Comparison of ENCODE assay signal across 19 mouse cellular contexts in genomic region chr1:60610631-60611030, GRCm38 (mm10). TPM values are rescaled to one million over a fixed set of nuclear protein-coding genes. Genes with fewer than 3 reads are reported as not detected.
DNase-seq lines count a peak whose midpoint lies in the region; ATAC-seq lines count a peak whose summit lies in the region.
"Had no signal": no experiment of that assay in that cellular context is flagged by ENCODE, and none has a peak within 500 bp of the region (broad histone marks: within the 10 kb centered on the region; RNA-seq: fewer than 3 reads in every experiment).

No protein-coding gene starts in this region.

- DNase-seq in heart, adult 18-20 months = peak; percentile 25 to 30
- no peak for DNase-seq in heart, adult 8-10 months (ENCODE audit: low spot score)
- no peak for DNase-seq in heart, adult 9 months (ENCODE audit: low spot score in 2 of 2)
- no peak for DNase-seq in midbrain, embryonic 11.5 days (ENCODE audit: low spot score, missing footprints)
- DNase-seq: adrenal gland, postnatal 14 days; cerebellum, adult 11-12 months; cerebellum, adult 9-10 months; cerebellum, postnatal 25 days; gastrocnemius, postnatal 25 days; kidney, adult 2 months had no signal

- H3K9me3 ChIP-seq in heart, embryonic 12.5 days (replicated peaks) = peaks cover 5% of the 10 kb centered on the region; the same call in 1 of the 2 replicates
- no peaks in the 10 kb centered on the region for H3K9me3 ChIP-seq in heart, embryonic 15.5 days (replicated peaks)
- 0 out of 2 replicates have a peak, but pooled peaks cover 3% of the 10 kb centered on the region for H3K9me3 ChIP-seq in midbrain, embryonic 11.5 days (ENCODE audit: control insufficient read depth, low read length)
- H3K9me3 ChIP-seq: embryonic facial prominence, embryonic 12.5 days; forebrain, embryonic 15.5 days; hindbrain, embryonic 15.5 days had no signal

- H3K27me3 ChIP-seq in heart, embryonic 12.5 days (replicated peaks) = no peaks in the 10 kb centered on the region
- no peaks in the 10 kb centered on the region for H3K27me3 ChIP-seq in heart, embryonic 15.5 days
- no peaks in the 10 kb centered on the region for H3K27me3 ChIP-seq in midbrain, embryonic 11.5 days (ENCODE audit: control insufficient read depth, insufficient read depth, low read length)
- H3K27me3 ChIP-seq: CH12.LX; embryonic facial prominence, embryonic 12.5 days; forebrain, embryonic 15.5 days; hindbrain, embryonic 15.5 days; Patski had no signal

- no peak for ATAC-seq in heart, embryonic 12.5 days (ENCODE audit: insufficient number of reproducible peaks, low FRiP score)
- ATAC-seq in heart, embryonic 15.5 days (replicated peaks; ENCODE audit: insufficient number of reproducible peaks, insufficient read depth, low FRiP score, low read depth) = no peak
- ATAC-seq in midbrain, embryonic 11.5 days (ENCODE audit: low FRiP score) = no peak
- ATAC-seq: activated CD4-positive, CD25-positive, alpha-beta regulatory T cell, adult 4 months; forebrain, embryonic 15.5 days; intestine, embryonic 16.5 days; Patski had no signal

- H3K27ac ChIP-seq in heart, embryonic 12.5 days (ENCODE audit: poor library complexity, severe bottlenecking) = peak overlapping the region; percentile 6; the same call in 1 of the 2 replicates
- peak overlapping the region; percentile 83 for H3K27ac ChIP-seq in heart, embryonic 15.5 days
- H3K27ac ChIP-seq in midbrain, embryonic 11.5 days (ENCODE audit: low read depth, low read length) = no peak overlapping the region
- H3K27ac ChIP-seq: embryonic facial prominence, embryonic 12.5 days; forebrain, embryonic 15.5 days; hindbrain, embryonic 15.5 days had no signal

- H3K9ac ChIP-seq in heart, embryonic 12.5 days = no peak overlapping the region
- H3K9ac ChIP-seq in heart, embryonic 15.5 days = no peak overlapping the region; the same call in 1 of the 2 replicates
- no peak overlapping the region for H3K9ac ChIP-seq in midbrain, embryonic 11.5 days (ENCODE audit: low read length)
- H3K9ac ChIP-seq: embryonic facial prominence, embryonic 12.5 days; forebrain, embryonic 15.5 days; hindbrain, embryonic 15.5 days had no signal

- no peaks in the 10 kb centered on the region for H3K36me3 ChIP-seq in heart, embryonic 12.5 days
- H3K36me3 ChIP-seq in heart, embryonic 15.5 days = no peaks in the 10 kb centered on the region
- no peaks in the 10 kb centered on the region for H3K36me3 ChIP-seq in midbrain, embryonic 11.5 days (ENCODE audit: control insufficient read depth, insufficient read depth, low read length)
- H3K36me3 ChIP-seq: embryonic facial prominence, embryonic 12.5 days; forebrain, embryonic 15.5 days; hindbrain, embryonic 15.5 days had no signal

- no peak overlapping the region for H3K4me2 ChIP-seq in heart, embryonic 12.5 days
- H3K4me2 ChIP-seq in heart, embryonic 15.5 days = no peak overlapping the region
- H3K4me2 ChIP-seq in midbrain, embryonic 11.5 days = no peak overlapping the region
- H3K4me2 ChIP-seq: embryonic facial prominence, embryonic 12.5 days; forebrain, embryonic 15.5 days; hindbrain, embryonic 15.5 days had no signal

- no peak overlapping the region for H3K4me3 ChIP-seq in heart, embryonic 12.5 days
- H3K4me3 ChIP-seq in heart, embryonic 15.5 days = no peak overlapping the region
- no peak overlapping the region for H3K4me3 ChIP-seq in midbrain, embryonic 11.5 days (ENCODE audit: low read depth, low read length)
- H3K4me3 ChIP-seq: embryonic facial prominence, embryonic 12.5 days; forebrain, embryonic 15.5 days; hindbrain, embryonic 15.5 days had no signal

- WGBS in heart, embryonic 12.5 days = 36% methylated on average over 4 of the region's 4 CpGs
- WGBS in heart, embryonic 15.5 days = 35% methylated on average over 4 of the region's 4 CpGs
- 74% methylated on average over 4 of the region's 4 CpGs for WGBS in midbrain, embryonic 11.5 days

- H3K4me1 ChIP-seq in heart, embryonic 12.5 days (replicated peaks) = peaks cover 16% of the 10 kb centered on the region; the same call in 1 of the 2 replicates
- peaks cover 29% of the 10 kb centered on the region for H3K4me1 ChIP-seq in heart, embryonic 15.5 days (replicated peaks)
- no peaks in the 10 kb centered on the region for H3K4me1 ChIP-seq in midbrain, embryonic 11.5 days (ENCODE audit: control insufficient read depth, insufficient read depth, low read length)
- H3K4me1 ChIP-seq: embryonic facial prominence, embryonic 12.5 days; forebrain, embryonic 15.5 days; hindbrain, embryonic 15.5 days had no signal

RNA-seq across cellular contexts. Expression of gene Raph1, which starts 43.7 kb away (rescaled TPM):
- total RNA-seq in heart, adult 18-20 months (2021) = 100 to 1,000 TPM in 1 of 2 experiments, 10 to 100 TPM in 1; 95.8 to 122 TPM
- total RNA-seq in heart, adult 8-10 months (2022) = 100 to 1,000 TPM; 113 to 150 (median 128) TPM
- polyA plus RNA-seq in heart, embryonic 12.5 days (2016; fragmentation: Nextera tagmentation; extraction: Ambion mirVana) = 72.9 and 76.5 TPM in 2 replicates
- polyA plus RNA-seq in heart, embryonic 15.5 days (2015; fragmentation: Nextera tagmentation; extraction: Ambion mirVana) = 51.7 and 55.1 TPM in 2 replicates
- 22.6 and 22.7 TPM in 2 replicates for polyA plus RNA-seq in midbrain, embryonic 11.5 days (2014; fragmentation: Nextera tagmentation; extraction: Ambion mirVana)

Comparison
In these comparisons a context has a peak if more than half of its experiments do, and no peak if none do; other contexts are left out.
1. DNase-seq: peak in heart, adult 18-20 months (2 of 2); none in heart, adult 8-10 months (single experiment), heart, adult 9 months (0 of 2) and midbrain, embryonic 11.5 days (single experiment).